Mouse (Mus musculus) frontal cortex, adult 2 months (tissue): ENCODE measurements around the gene Crebrf. TPM values are rescaled to one million over a fixed set of nuclear protein-coding genes. Genes with fewer than 3 reads are reported as not detected.

Experiments
- DNase-seq, 2 experiments: peaks; one replicate each; pipeline ENCODE4 v3.0.0; 2022; ENCODE audit warnings: low spot score in 1 of 2; ENCODE audit errors: extremely low spot score in 1 of 2
- polyA plus RNA-seq: library from polyadenylated mRNA; depleted of rRNA; stranded (reverse); fragments of >200 nt; gene quantifications from 2 replicates; pipeline ENCODE4 v1.2.3, GENCODE M21; 2012; rRNA removed

Crebrf gene
- polyA plus RNA-seq, 1 experiment: 17.6 TPM

DNA sequence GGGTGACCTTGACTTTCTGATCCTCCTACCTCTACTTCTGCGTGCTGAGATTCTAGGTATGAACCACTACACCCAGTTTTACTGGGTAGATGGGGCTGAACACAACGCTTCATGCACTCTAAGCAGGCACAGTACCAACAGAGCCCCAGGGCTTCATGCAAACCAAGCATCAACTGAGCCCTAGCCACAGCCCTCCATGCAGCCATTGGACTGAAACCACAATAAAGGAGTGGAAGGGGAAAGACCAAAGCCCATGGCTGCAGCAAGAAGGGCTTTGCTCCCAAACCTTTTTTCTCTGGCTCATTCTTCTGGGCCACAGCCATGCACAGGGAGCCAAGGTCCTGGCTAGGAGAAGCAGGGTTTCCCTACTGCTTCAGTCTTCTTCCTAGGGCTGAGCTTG lies 97.2 kb downstream of the Crebrf start:
- no peak for DNase-seq

DNA sequence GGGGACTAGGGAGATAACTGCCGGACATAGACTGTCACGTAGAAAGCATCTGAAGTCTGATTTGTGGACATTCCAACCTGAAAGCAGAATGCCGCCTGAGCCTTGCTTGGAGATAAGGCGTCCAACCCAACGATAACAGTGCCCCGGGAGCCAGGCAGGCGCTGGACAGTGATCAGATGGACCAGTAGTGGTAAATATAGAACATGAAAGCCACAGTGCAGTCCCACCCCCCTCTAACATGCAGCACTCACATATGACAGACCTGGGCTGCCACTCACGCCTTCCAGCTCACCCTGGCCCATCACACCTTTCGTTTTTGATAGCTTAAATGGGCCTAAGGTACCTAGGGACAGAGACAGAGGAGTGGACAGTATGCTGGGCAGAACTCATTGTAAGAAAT lies 98.0 kb downstream of the Crebrf start:
- DNase-seq: no peak

GRCm38 (mm10) chr17:26816810-26817209 lies 101.4 kb downstream of the Crebrf start:
- DNase-seq: no peak

DNA sequence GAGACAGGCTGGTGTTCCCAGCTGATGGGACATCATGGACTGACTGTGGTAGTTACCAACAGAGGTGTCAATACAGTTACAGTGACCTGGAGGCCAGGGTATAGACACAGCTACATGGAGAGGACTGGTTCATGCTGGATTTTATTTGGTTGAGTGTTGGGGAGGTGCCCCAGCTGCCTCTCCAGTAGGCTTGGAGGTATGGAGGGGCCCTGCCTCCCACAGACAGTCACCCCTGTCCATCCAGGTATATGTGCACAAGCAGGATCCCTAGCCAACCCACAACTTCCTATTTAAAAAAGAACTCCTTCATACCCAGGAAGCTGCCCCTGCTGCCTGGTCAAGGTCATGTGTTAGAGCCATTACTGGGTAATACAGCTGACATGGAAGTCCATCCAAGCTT lies 102.3 kb downstream of the Crebrf start:
- DNase-seq: no peak

- no peak for DNase-seq
These were observed 110.7 kb downstream of the Crebrf start for GRCm38 (mm10) chr17:26826131-26826530.

Other genes starting within 250 kb of the Crebrf start
- gene Ergic1, start 154.2 kb upstream of the Crebrf start, polyA plus RNA-seq: 123 and 134 TPM in 2 replicates
- 40.9 and 60.5 TPM in 2 replicates for gene Dusp1, start 153.5 kb upstream of the Crebrf start, polyA plus RNA-seq
- gene Atp6v0e, start 52.4 kb upstream of the Crebrf start, polyA plus RNA-seq: 80.3 and 80.9 TPM in 2 replicates
- gene Bnip1, start 65.4 kb downstream of the Crebrf start, polyA plus RNA-seq: 43.1 and 47.8 TPM in 2 replicates
- not detected in 2 replicates for gene Nkx2-5, start 129.4 kb downstream of the Crebrf start, polyA plus RNA-seq
- 4.2 and 4.5 TPM in 2 replicates for gene Kifc5b, start 201.4 kb downstream of the Crebrf start, polyA plus RNA-seq
- 44.1 and 44.7 TPM in 2 replicates for gene Phf1, start 217.4 kb downstream of the Crebrf start, polyA plus RNA-seq
- 120 and 132 TPM in 2 replicates for gene Cuta, start 223.9 kb downstream of the Crebrf start, polyA plus RNA-seq
- gene Syngap1, start 225.6 kb downstream of the Crebrf start, polyA plus RNA-seq: 212 and 226 TPM in 2 replicates